Mouse (Mus musculus) kidney, postnatal 14 days (tissue): Measurements from ENCODE around the gene Palmd.
A peak's percentile ranks its signal among the peaks of the same experiment; 100 is the strongest.

Source experiments
- DNase-seq: peaks from one replicate; pipeline ENCODE4 v3.0.0; 2022; ENCODE audit warnings: mixed read lengths

Palmd gene

DNA sequence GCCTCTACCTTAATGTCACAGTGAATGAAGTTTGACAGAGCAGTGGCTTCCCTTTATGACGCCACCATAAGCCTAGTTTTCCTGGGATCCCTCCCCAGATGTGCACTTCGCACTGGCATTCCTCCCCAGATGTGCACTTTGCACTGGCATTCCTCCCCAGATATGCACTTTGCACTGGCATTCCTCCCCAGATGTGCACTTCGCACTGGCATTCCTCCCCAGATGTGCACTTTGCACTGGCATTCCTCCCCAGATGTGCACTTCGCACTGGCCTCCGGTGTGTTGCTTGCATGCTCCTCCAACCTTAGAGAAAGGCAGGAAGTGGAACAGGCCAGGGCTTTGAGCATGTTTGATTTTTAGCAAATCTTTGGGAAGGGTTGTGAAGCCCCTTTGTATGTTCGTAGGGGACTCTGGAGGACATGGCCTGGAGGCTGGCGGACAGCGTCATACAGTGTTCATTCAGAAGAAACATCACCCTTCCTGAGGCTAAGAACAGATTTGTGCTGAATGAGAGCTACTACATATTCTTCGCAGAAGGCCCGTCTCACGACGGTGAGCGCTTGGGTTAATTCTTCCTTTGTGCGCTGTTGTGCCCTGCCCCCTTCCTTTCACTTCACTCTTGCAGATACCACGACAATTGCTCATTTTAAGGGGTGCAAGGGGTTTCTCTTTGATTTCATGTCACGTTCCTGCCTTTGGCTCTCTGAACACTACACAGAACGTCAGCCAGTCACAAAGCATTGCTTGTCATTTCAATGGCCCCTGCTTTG, 77.2 kb downstream of the Palmd start:
- peak; percentile 17 for DNase-seq

DNA sequence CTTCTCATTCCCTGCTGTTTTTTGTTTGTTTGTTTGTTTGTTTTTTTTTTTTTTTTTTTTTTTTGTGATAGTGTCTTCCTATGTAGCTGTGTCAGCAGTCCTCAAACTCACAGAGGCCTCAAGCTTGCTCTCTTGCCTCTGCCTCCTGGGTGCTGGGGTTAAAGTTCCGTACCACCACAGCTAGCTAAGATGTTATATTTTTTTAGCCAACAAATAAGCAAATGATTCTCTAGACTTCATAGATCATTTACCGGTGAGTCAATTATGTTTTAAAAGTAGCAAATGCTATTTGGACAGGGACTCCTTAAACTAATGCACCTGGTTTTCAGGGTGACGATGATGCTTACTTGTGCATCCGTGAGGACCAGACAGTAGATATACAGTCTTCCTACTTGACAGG, 78.2 kb downstream of the Palmd start:
- DNase-seq = peak; percentile 38

GRCm38 (mm10) chr3:116889358-116889757, 79.4 kb downstream of the Palmd start:
- DNase-seq = no peak

GRCm38 (mm10) chr3:116884941-116885340, 83.8 kb downstream of the Palmd start:
- no peak for DNase-seq

- DNase-seq = no peak
Observed at GRCm38 (mm10) chr3:116882221-116882960, 86.4 kb downstream of the Palmd start.

- DNase-seq = no peak
Observed at GRCm38 (mm10) chr3:116870372-116870771, 98.4 kb downstream of the Palmd start.
